Mouse (Mus musculus) neural tube, embryonic 11.5 days (tissue): Measurements from ENCODE around the gene Il1rapl1. TPM values are rescaled to one million over a fixed set of nuclear protein-coding genes. Genes with fewer than 3 reads are reported as not detected.

Source experiments
- ATAC-seq: fragments of 200-750 bp; cut with Nextera tagmentation; 2 replicates; pipeline ENCODE4 v1.8.0; 2017; ENCODE audit warnings: moderate number of reproducible peaks, mild to moderate bottlenecking, moderate TSS enrichment, moderate library complexity; ENCODE audit not compliant: insufficient read depth, low FRiP score, low TSS enrichment
- DNase-seq: peaks from one replicate; pipeline ENCODE4 v3.0.0-alpha.2; 2015; ENCODE audit warnings: low spot score
- H3K27ac ChIP-seq: fragments of 300-500 bp; sonication (generic); 2 replicates; pipeline ENCODE4 v1.5.1; 2014; ENCODE audit warnings: low read depth, mild to moderate bottlenecking, low read length
- H3K27me3 ChIP-seq: fragments of 300-500 bp; sonication (generic); 2 replicates; pipeline ENCODE4 v1.6.1; 2014; ENCODE audit warnings: mild to moderate bottlenecking, low read length, mixed read lengths; ENCODE audit not compliant: control insufficient read depth, insufficient read depth
- H3K36me3 ChIP-seq: fragments of 300-500 bp; sonication (generic); 2 replicates; pipeline ENCODE4 v1.6.1; 2014; ENCODE audit warnings: mild to moderate bottlenecking, low read length, moderate library complexity, mixed read lengths; ENCODE audit not compliant: control insufficient read depth, insufficient read depth
- H3K4me1 ChIP-seq: fragments of 300-500 bp; sonication (generic); 2 replicates; pipeline ENCODE4 v1.6.1; 2014; ENCODE audit warnings: low read length, mixed read lengths; ENCODE audit not compliant: control insufficient read depth, insufficient read depth
- H3K4me2 ChIP-seq: fragments of 300-500 bp; sonication (generic); 2 replicates; pipeline ENCODE4 v1.6.1; 2014; ENCODE audit warnings: low read depth, mild to moderate bottlenecking, moderate library complexity
- H3K4me3 ChIP-seq: fragments of 300-500 bp; sonication (generic); 2 replicates; pipeline ENCODE4 v1.5.1; 2014; ENCODE audit warnings: low read depth, low read length
- H3K9ac ChIP-seq: fragments of 300-500 bp; sonication (generic); 2 replicates; pipeline ENCODE4 v1.6.1; 2014; ENCODE audit warnings: mild to moderate bottlenecking, low read length
- H3K9me3 ChIP-seq: fragments of 300-500 bp; sonication (generic); 2 replicates; pipeline ENCODE4 v1.6.1; 2016; ENCODE audit warnings: low read length; ENCODE audit not compliant: control insufficient read depth
- WGBS: fragments of 180-500 bp; shearing (Covaris S2); extraction: QIAGEN DNeasy Blood & Tissue Kit; methylation state at CpG from one replicate; pipeline ENCODE4 v1.1.7; 2014; 5-methylcytosine and 5-hydroxymethylcytosine counted together
- polyA plus RNA-seq: library from polyadenylated mRNA; unstranded; fragments of >200 nt; fragmentation: Nextera tagmentation; extraction: Ambion mirVana; gene quantifications from 2 replicates; pipeline ENCODE4 v1.2.1, GENCODE M21; 2014

The Il1rapl1 gene
- polyA plus RNA-seq, 1 experiment from 2014 or later, result 0.37 TPM

- Histone ChIP-seq H3K9ac (no peak overlapping the region), H3K4me1 (no peaks in the 10 kb centered on the region), H3K36me3 (no peaks in the 10 kb centered on the region), H3K27ac (no peak overlapping the region), H3K4me3 (no peak overlapping the region), H3K27me3 (no peaks in the 10 kb centered on the region), H3K9me3 (no peaks in the 10 kb centered on the region), H3K4me2 (no peak overlapping the region)
- no peak for ATAC-seq
- DNase-seq, result no peak
Measured at GRCm38 (mm10) chrX:87813884-87814283, 301.6 kb downstream of the Il1rapl1 start.

DNA sequence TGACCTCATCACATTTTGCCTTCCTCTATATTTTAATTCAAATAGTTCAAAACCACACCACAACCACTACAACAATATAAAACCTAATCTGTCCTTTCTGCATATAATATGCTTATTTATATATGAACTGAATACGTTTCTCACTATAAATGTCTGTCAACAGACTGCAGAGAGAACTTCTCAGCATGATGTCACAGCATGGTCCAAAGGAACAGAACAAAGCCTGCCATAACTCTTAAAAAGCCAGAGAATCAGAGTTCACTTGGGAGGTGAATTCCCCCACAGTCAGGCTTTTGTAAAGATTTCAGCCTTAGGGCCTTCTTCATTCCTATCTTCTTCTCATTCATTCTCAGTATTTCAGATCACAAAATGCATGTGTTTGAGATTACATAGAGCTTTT is 307.7 kb downstream of the Il1rapl1 start:
- no peak for ATAC-seq
- no peak for DNase-seq
- Histone ChIP-seq H3K27me3 (no peaks in the 10 kb centered on the region), H3K4me3 (no peak overlapping the region), H3K9ac (no peak overlapping the region), H3K4me2 (no peak overlapping the region), H3K4me1 (no peaks in the 10 kb centered on the region), H3K9me3 (no peaks in the 10 kb centered on the region), H3K36me3 (no peaks in the 10 kb centered on the region), H3K27ac (no peak overlapping the region)
- WGBS, result 13% methylated on average over 1 of the region's 1 CpGs

GRCm38 (mm10) chrX:87793011-87793410 is 322.4 kb downstream of the Il1rapl1 start:
- no peaks in the 10 kb centered on the region for H3K4me1 ChIP-seq
- no peaks in the 10 kb centered on the region for H3K36me3 ChIP-seq
- no peak overlapping the region for H3K4me2 ChIP-seq
- no peak overlapping the region for H3K27ac ChIP-seq
- H3K9me3 ChIP-seq, result no peaks in the 10 kb centered on the region
- ATAC-seq (no peak), DNase-seq (no peak)
- H3K4me3 ChIP-seq, result no peak overlapping the region
- H3K27me3 ChIP-seq, result no peaks in the 10 kb centered on the region
- no peak overlapping the region for H3K9ac ChIP-seq

- H3K27ac ChIP-seq, result no peak overlapping the region
- H3K4me3 ChIP-seq, result no peak overlapping the region
- DNase-seq (no peak), ATAC-seq (no peak)
- H3K27me3 ChIP-seq, result no peaks in the 10 kb centered on the region
- no peaks in the 10 kb centered on the region for H3K9me3 ChIP-seq
- 87% methylated on average over 2 of the region's 2 CpGs for WGBS
- H3K4me1 ChIP-seq, result no peaks in the 10 kb centered on the region
- H3K4me2 ChIP-seq, result no peak overlapping the region
- no peaks in the 10 kb centered on the region for H3K36me3 ChIP-seq
- no peak overlapping the region for H3K9ac ChIP-seq
Measured at GRCm38 (mm10) chrX:87710589-87710988, 404.9 kb downstream of the Il1rapl1 start.

- Histone ChIP-seq H3K9me3 (no peaks in the 10 kb centered on the region), H3K9ac (no peak overlapping the region), H3K27ac (no peak overlapping the region), H3K36me3 (no peaks in the 10 kb centered on the region), H3K4me3 (no peak overlapping the region), H3K4me1 (no peaks in the 10 kb centered on the region), H3K4me2 (no peak overlapping the region), H3K27me3 (no peaks in the 10 kb centered on the region)
- ATAC-seq (no peak), DNase-seq (no peak)
- WGBS, result 80% methylated on average over 1 of the region's 1 CpGs
Measured at GRCm38 (mm10) chrX:87663856-87664255, 451.6 kb downstream of the Il1rapl1 start.

DNA sequence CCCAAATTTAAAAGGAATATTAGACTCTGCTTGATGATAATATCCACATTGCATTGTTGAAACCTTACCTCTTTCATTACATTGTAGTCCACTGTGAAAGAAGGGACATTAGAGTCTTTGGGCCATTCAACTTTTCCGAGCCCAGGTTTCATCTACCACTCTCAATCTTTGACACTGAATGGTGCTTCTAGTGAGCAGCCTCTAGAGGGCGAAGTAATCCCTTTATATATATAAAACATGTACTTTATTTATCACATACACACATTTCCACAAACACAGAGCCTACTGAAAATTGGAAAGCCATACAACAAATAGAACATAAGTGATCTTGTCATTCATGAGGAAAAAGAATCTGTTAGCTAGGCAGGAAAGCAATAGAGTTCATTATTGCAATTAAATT is 459.8 kb downstream of the Il1rapl1 start:
- WGBS, result 34% methylated on average over 2 of the region's 2 CpGs
- no peak overlapping the region for H3K9ac ChIP-seq

DNA sequence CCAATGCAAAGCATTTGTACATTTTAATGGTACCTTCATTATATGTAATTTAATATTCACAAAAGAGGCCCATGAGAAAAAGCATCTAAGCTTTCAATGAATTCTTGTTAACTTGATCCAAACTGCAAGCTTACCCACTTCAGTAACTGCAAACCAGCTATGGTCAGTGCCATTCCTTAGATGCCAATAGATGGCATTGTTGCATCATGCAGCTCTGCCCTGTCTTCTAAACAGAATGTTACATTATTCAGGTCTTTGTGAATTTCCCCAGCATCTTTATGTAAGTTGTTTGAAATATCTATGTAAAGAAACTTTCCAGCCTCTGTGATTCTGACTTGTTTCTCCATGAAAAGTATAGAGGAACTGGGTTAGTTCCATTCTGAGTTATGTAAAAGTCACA is 514.5 kb downstream of the Il1rapl1 start:
- Histone ChIP-seq H3K4me2 (no peak overlapping the region), H3K9ac (no peak overlapping the region), H3K36me3 (no peaks in the 10 kb centered on the region), H3K4me3 (no peak overlapping the region), H3K27me3 (no peaks in the 10 kb centered on the region), H3K27ac (no peak overlapping the region), H3K9me3 (no peaks in the 10 kb centered on the region), H3K4me1 (no peaks in the 10 kb centered on the region)
- ATAC-seq, result no peak
- no peak for DNase-seq

More for the DNA sequence above, 459.8 kb downstream of the Il1rapl1 start:
- Histone ChIP-seq H3K36me3 (no peaks in the 10 kb centered on the region), H3K27me3 (no peaks in the 10 kb centered on the region), H3K9me3 (no peaks in the 10 kb centered on the region), H3K4me2 (no peak overlapping the region), H3K27ac (no peak overlapping the region), H3K4me3 (no peak overlapping the region), H3K4me1 (no peaks in the 10 kb centered on the region)
- ATAC-seq, result no peak
- no peak for DNase-seq

DNA sequence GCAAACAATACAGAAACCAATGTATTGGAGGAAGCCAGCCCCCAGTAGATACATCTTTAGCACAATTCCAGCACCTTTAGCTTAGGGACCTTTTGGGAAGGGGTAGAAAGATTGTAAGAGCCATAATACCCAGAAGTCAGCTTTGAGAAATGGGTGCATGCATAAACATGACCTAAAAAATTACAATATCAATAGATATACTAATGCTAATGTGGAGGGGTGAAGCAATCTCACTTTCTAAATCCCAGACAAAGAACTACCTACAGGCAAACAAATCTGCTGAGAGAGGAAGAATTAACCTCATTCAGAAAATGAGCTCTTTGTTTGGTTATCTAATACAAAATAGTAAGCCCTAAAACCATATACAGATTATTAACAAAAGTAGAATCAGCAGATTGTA is 607.4 kb downstream of the Il1rapl1 start:
- DNase-seq (no peak), ATAC-seq (no peak)
- Histone ChIP-seq H3K4me1 (no peaks in the 10 kb centered on the region), H3K9me3 (no peaks in the 10 kb centered on the region), H3K4me3 (no peak overlapping the region), H3K27ac (no peak overlapping the region), H3K27me3 (no peaks in the 10 kb centered on the region), H3K9ac (no peak overlapping the region), H3K4me2 (no peak overlapping the region), H3K36me3 (no peaks in the 10 kb centered on the region)

- WGBS, result 84% methylated on average over 5 of the region's 5 CpGs
- no peak overlapping the region for H3K4me2 ChIP-seq
- H3K27ac ChIP-seq, result no peak overlapping the region
- no peaks in the 10 kb centered on the region for H3K9me3 ChIP-seq
- no peaks in the 10 kb centered on the region for H3K4me1 ChIP-seq
- H3K4me3 ChIP-seq, result no peak overlapping the region
- no peak for DNase-seq
- ATAC-seq, result no peak
- H3K36me3 ChIP-seq, result no peaks in the 10 kb centered on the region
- H3K9ac ChIP-seq, result no peak overlapping the region
- H3K27me3 ChIP-seq, result no peaks in the 10 kb centered on the region
Measured at GRCm38 (mm10) chrX:87502604-87503003, 612.8 kb downstream of the Il1rapl1 start.
